Mouse (Mus musculus) hindbrain, embryonic 11.5 days (tissue): Measurements from ENCODE around the gene Sele. TPM values are rescaled to one million over a fixed set of nuclear protein-coding genes. Genes with fewer than 3 reads are reported as not detected.
"Not testable (repeated sequence)": the region's sequence is repeated elsewhere in the genome, so short reads cannot be mapped to it uniquely, and the experiment has no call there.

Source experiments
- ATAC-seq: fragments of 200-750 bp; cut with Nextera tagmentation; 2 replicates; pipeline ENCODE4 v1.8.0; 2017; ENCODE audit warnings: mild to moderate bottlenecking, moderate TSS enrichment, moderate library complexity; ENCODE audit not compliant: low FRiP score
- DNase-seq: peaks from one replicate; pipeline ENCODE4 v3.0.0-alpha.2; 2015; ENCODE audit warnings: low spot score
- H3K27ac ChIP-seq: fragments of 300-500 bp; sonication (generic); 2 replicates; pipeline ENCODE4 v1.5.1; 2014; ENCODE audit warnings: mild to moderate bottlenecking, low read depth, low read length
- H3K27me3 ChIP-seq: fragments of 300-500 bp; sonication (generic); 2 replicates; pipeline ENCODE4 v1.6.1; 2014; ENCODE audit warnings: mild to moderate bottlenecking, low read length, moderate library complexity, mixed read lengths; ENCODE audit not compliant: control insufficient read depth, insufficient read depth
- H3K36me3 ChIP-seq: fragments of 300-500 bp; sonication (generic); 2 replicates; pipeline ENCODE4 v1.6.1; 2014; ENCODE audit warnings: mild to moderate bottlenecking, low read length, moderate library complexity, mixed read lengths; ENCODE audit not compliant: control insufficient read depth, insufficient read depth
- H3K4me1 ChIP-seq: fragments of 300-500 bp; sonication (generic); replicated peaks from 2 replicates; pipeline ENCODE4 v1.6.1; 2014; ENCODE audit warnings: low read length, mixed read lengths; ENCODE audit not compliant: control insufficient read depth, insufficient read depth
- H3K4me2 ChIP-seq: fragments of 300-500 bp; sonication (generic); replicated peaks from 2 replicates; pipeline ENCODE4 v1.6.1; 2014; ENCODE audit warnings: mild to moderate bottlenecking, low read depth, low read length
- H3K4me3 ChIP-seq: fragments of 300-500 bp; sonication (generic); 2 replicates; pipeline ENCODE4 v1.5.1; 2014; ENCODE audit warnings: low read depth, low read length
- H3K9ac ChIP-seq: fragments of 300-500 bp; sonication (generic); 2 replicates; pipeline ENCODE4 v1.6.1; 2014; ENCODE audit warnings: low read depth, low read length
- H3K9me3 ChIP-seq: fragments of 300-500 bp; sonication (generic); 2 replicates; pipeline ENCODE4 v1.6.1; 2016; ENCODE audit warnings: low read length; ENCODE audit not compliant: control insufficient read depth
- WGBS: fragments of 180-500 bp; shearing (Covaris S2); extraction: QIAGEN DNeasy Blood & Tissue Kit; methylation state at CpG from one replicate; pipeline ENCODE4 v1.1.7; 2014; 5-methylcytosine and 5-hydroxymethylcytosine counted together
- polyA plus RNA-seq: library from polyadenylated mRNA; unstranded; fragments of >200 nt; fragmentation: Nextera tagmentation; extraction: Ambion mirVana; gene quantifications from 2 replicates; pipeline ENCODE4 v1.2.1, GENCODE M21; 2014

Gene Sele
- not detected in 2 replicates for polyA plus RNA-seq

- 83% methylated on average over 5 of the region's 5 CpGs for WGBS
- no peak for ATAC-seq
- H3K27ac ChIP-seq: no peak within 1 kb of the TSS
- H3K9ac ChIP-seq: no peak within 1 kb of the TSS
- no peaks in the 10 kb centered on the region for H3K27me3 ChIP-seq
- no peak within 1 kb of the TSS for H3K4me2 ChIP-seq
- H3K36me3 ChIP-seq: no peaks in the 10 kb centered on the region
- no peak for DNase-seq
- no peak within 1 kb of the TSS for H3K4me3 ChIP-seq
- H3K4me1 ChIP-seq: no peaks in the 10 kb centered on the region
- H3K9me3 ChIP-seq: no peaks in the 10 kb centered on the region
These were observed at the start of gene Sele for GRCm38 (mm10) chr1:164047934-164048333. Sele (plus strand) TSS chr1:164048234.

DNA sequence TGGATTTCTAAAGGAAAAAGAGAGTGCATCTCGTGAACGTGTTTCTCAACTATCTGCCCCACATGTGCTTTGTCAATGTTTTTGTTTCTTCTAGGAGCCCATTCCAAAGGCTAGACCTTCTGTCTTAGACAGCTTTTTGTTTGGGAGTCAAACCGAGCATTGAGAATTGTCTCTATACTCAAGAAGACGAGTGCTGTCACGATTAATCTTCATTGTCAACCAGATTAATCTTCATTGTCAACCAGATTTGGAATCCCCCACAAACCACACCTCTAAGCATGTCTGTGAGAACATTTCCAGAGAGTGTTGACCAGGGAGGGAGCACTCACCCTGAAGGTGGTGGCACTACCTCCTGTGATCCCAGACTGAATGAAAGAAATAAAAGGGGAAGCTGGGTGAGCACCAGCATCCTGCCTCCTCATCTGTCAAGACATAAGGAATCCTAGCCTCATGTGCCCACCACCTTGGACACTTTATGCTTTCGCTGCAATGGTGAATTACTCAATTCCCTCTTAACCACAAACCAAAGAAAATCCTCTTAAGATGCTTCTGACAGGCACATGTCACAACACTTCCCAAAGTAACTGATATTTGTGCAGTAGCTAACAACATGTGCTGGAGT, 46.1 kb upstream of the Sele start:
- 62% methylated on average over 6 of the region's 6 CpGs for WGBS
- H3K36me3 ChIP-seq: no peaks in the 10 kb centered on the region
- DNase-seq (no peak), ATAC-seq (no peak)
- no peaks in the 10 kb centered on the region for H3K27me3 ChIP-seq
- H3K9me3 ChIP-seq: no peaks in the 10 kb centered on the region
- no peak overlapping the region for H3K4me3 ChIP-seq
- H3K4me2 ChIP-seq: no peak overlapping the region
- H3K9ac ChIP-seq: no peak overlapping the region
- H3K27ac ChIP-seq: no peak overlapping the region
- H3K4me1 ChIP-seq: no peaks in the 10 kb centered on the region

- no peak overlapping the region for H3K4me2 ChIP-seq
- H3K9me3 ChIP-seq: no peaks in the 10 kb centered on the region
- H3K4me1 ChIP-seq: no peaks in the 10 kb centered on the region
- WGBS: 84% methylated on average over 3 of the region's 3 CpGs
- no peak overlapping the region for H3K4me3 ChIP-seq
- no peak overlapping the region for H3K27ac ChIP-seq
- H3K9ac ChIP-seq: no peak overlapping the region
- ATAC-seq (no peak), DNase-seq (no peak)
- H3K27me3 ChIP-seq: no peaks in the 10 kb centered on the region
- H3K36me3 ChIP-seq: no peaks in the 10 kb centered on the region
These were observed 43.7 kb upstream of the Sele start for GRCm38 (mm10) chr1:164004311-164004710.

DNA sequence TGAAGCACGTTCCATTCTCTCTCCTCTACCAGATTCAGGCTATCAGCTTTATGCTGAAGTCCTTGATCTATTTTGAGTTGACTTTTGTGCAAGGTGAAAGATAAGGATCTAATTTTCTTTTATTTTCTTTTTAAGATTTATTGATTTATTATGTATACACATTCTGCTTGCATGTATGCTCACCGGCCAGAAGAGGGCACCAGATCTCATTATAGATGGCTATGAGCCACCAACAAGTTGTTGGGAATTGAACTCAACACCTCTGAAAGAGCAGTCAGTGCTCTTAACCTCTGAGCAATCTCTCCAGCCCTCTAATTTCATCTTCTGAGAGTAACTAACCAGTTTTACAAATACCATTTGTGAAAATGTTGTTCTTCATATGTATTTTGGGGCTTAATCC, 38.8 kb upstream of the Sele start:
- H3K4me1 ChIP-seq: no peaks in the 10 kb centered on the region
- H3K4me3 ChIP-seq: no peak overlapping the region
- no peaks in the 10 kb centered on the region for H3K36me3 ChIP-seq
- peak; percentile 52 for DNase-seq
- H3K9me3 ChIP-seq: no peaks in the 10 kb centered on the region
- H3K27ac ChIP-seq: no peak overlapping the region
- H3K9ac ChIP-seq: no peak overlapping the region
- no peak overlapping the region for H3K4me2 ChIP-seq
- H3K27me3 ChIP-seq: no peaks in the 10 kb centered on the region
- WGBS: 47% methylated on average over 2 of the region's 2 CpGs
- no peak for ATAC-seq

GRCm38 (mm10) chr1:164014616-164015015, 33.4 kb upstream of the Sele start:
- no peaks in the 10 kb centered on the region for H3K36me3 ChIP-seq
- H3K4me1 ChIP-seq: no peaks in the 10 kb centered on the region
- H3K27ac ChIP-seq: no peak overlapping the region
- H3K9me3 ChIP-seq: no peaks in the 10 kb centered on the region
- WGBS: 74% methylated on average over 1 of the region's 1 CpGs
- H3K27me3 ChIP-seq: no peaks in the 10 kb centered on the region
- no peak overlapping the region for H3K9ac ChIP-seq
- no peak for DNase-seq
- H3K4me2 ChIP-seq: no peak overlapping the region
- H3K4me3 ChIP-seq: no peak overlapping the region
- no peak for ATAC-seq

- 80% methylated on average over 16 of the region's 16 CpGs for WGBS
- DNase-seq: no peak
- Histone ChIP-seq H3K4me2 (no peak overlapping the region), H3K27me3 (no peaks in the 10 kb centered on the region), H3K36me3 (no peaks in the 10 kb centered on the region), H3K9me3 (no peaks in the 10 kb centered on the region), H3K4me1 (no peaks in the 10 kb centered on the region), H3K27ac (no peak overlapping the region), H3K4me3 (no peak overlapping the region), H3K9ac (no peak overlapping the region)
- ATAC-seq: no peak
These were observed 29.7 kb upstream of the Sele start for GRCm38 (mm10) chr1:164018221-164018896.

DNA sequence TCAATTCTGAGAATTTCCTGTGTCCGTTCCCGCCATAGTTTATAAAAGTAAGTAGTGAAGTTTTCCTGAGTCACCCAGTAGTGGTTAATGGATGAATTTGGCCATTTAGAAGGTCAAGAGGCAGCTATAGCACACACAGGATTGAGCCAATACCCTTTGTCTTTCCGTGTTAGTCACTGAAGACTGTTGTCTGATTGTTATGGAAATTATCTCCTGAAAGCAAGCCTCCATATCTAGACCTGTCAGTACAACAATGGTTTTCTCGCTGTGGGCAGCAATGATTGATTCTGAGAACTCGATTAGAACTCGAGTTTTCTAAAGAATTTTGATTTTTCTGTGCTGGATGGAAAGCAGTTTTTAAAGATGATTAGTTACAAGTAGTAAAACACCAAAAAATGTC, 28.2 kb upstream of the Sele start:
- peak; percentile 10 for DNase-seq
- Histone ChIP-seq H3K4me1 (no peaks in the 10 kb centered on the region), H3K4me3 (no peak overlapping the region), H3K9ac (no peak overlapping the region), H3K27me3 (no peaks in the 10 kb centered on the region), H3K27ac (no peak overlapping the region), H3K4me2 (no peak overlapping the region), H3K36me3 (no peaks in the 10 kb centered on the region), H3K9me3 (no peaks in the 10 kb centered on the region)
- peak; percentile 72; the same call in 1 of the 2 replicates for ATAC-seq
- whole genome bisulfite sequencing: 30% methylated on average over 6 of the region's 6 CpGs

DNA sequence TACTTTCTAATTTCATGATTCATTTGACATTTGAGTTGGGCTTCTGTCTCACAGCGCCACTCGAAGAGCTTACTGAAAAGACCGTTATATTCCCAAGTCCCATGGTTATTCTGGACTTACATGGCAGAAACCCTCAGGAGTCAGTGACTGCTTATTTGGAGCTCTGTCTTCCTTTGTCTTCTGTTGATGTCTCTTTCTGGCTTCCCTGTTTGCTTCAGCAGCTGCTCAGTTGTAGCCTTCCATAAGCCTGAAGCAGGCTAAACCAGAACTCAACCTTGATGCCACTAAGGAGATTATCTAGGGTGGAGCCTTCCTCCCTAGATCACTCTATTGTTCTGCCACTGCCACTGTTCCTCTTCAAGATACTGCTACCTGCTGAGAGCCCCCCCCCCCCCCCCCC, 27.3 kb upstream of the Sele start:
- H3K9me3 ChIP-seq, H3K36me3 ChIP-seq, DNase-seq, H3K4me2 ChIP-seq, H3K9ac ChIP-seq, H3K27me3 ChIP-seq, ATAC-seq, H3K27ac ChIP-seq, H3K4me1 ChIP-seq, H3K4me3 ChIP-seq: not testable (repeated sequence)
- 80% methylated on average over 3 of the region's 3 CpGs for WGBS

GRCm38 (mm10) chr1:164022106-164022505, 25.9 kb upstream of the Sele start:
- ATAC-seq: not testable (repeated sequence)

More at GRCm38 (mm10) chr1:164022106-164022505, 25.9 kb upstream of the Sele start:
- H3K27ac ChIP-seq, H3K4me1 ChIP-seq, H3K9ac ChIP-seq, H3K4me3 ChIP-seq, H3K36me3 ChIP-seq, H3K27me3 ChIP-seq, H3K9me3 ChIP-seq, DNase-seq, H3K4me2 ChIP-seq: not testable (repeated sequence)
- 81% methylated on average over 5 of the region's 5 CpGs for WGBS
